11 mouse cellular contexts compared by ENCODE assay signal in the genomic region with DNA sequence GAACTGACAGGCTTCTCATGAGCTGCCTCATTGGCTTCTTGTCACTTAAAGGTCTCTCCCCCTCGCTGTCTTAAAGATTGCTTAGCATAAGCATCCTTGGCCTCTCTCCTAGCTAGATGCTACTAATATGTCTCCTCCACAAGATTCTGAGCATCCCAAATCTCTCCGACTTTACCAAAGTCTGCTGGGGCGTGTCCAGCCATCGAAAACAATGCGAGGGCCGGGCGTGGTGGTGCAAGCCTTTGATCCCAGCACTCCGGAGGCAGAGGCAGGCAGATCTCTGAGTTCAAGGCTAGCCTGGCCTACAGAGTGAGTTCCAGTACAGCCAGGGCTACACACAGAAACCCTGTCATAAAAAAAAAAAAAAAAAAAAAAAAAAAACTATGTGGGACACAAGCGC.
"Had no signal": no experiment of that assay in that cellular context is flagged by ENCODE, and none has a peak within 500 bp of the region (broad histone marks: within the 10 kb centered on the region; RNA-seq: fewer than 3 reads in every experiment).

No protein-coding gene starts in this region.

- H3K9ac ChIP-seq: liver, embryonic 13.5 days; liver, postnatal 0 days; neural tube, embryonic 15.5 days had no signal

- H3K27ac ChIP-seq: left cerebral cortex, adult 2 months; liver, embryonic 13.5 days; midbrain, embryonic 10.5 days; stomach, postnatal 0 days had no signal

- H3K27me3 ChIP-seq: liver, embryonic 13.5 days; neural tube, embryonic 15.5 days had no signal

- H3K9me3 ChIP-seq: liver, embryonic 13.5 days; midbrain, embryonic 10.5 days; neural tube, embryonic 15.5 days had no signal

- DNase-seq: kidney, adult 8-10 months; kidney, postnatal 25 days; liver, embryonic 13.5 days; liver, postnatal 0 days; midbrain, embryonic 14.5 days; thymus, postnatal 4 days had no signal

- ATAC-seq: liver, postnatal 0 days had no signal

- H3K36me3 ChIP-seq: neural tube, embryonic 15.5 days had no signal

- H3K4me2 ChIP-seq: liver, embryonic 13.5 days; neural tube, embryonic 15.5 days had no signal

- H3K4me3 ChIP-seq: left cerebral cortex, adult 2 months; liver, embryonic 13.5 days; midbrain, embryonic 10.5 days; myocyte; neural tube, embryonic 15.5 days had no signal
